Mouse (Mus musculus): ENCODE measurements around the gene Ythdf1. TPM values are rescaled to one million over a fixed set of nuclear protein-coding genes. Genes with fewer than 3 reads are reported as not detected.

Gene Ythdf1
- polyA plus RNA-seq, 1 experiment from 2014 or later, result 55.5 TPM

DNA sequence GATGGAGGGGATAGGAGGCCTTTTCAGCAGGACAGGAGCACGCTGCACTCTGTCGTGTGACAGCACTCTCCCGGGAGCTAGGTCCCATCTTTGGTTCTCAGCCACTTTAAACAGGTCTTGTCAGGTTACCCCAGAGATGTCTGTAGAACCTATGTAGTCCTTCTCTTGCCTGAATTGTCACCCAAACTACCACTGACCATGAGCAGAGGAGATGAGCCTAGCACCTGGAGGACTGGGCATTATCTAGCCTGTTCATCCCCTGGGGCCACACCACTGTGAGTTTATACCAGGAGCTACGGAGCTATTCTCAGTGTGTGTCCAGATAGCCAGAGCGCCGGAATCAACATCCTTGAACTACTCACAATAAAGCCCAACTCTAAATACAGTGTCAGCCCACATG lies 22.9 kb downstream of the Ythdf1 start:
- no peak for DNase-seq (ENCODE audit: low spot score)
- TF ChIP-seq CTCF (IDR thresholded peaks at IDR 0.05; ENCODE audit: low read depth), result no peak
- Histone ChIP-seq H3K4me3 (replicated peaks; ENCODE audit: low read depth, low read length) (no peak overlapping the region), H3K27me3 (ENCODE audit: insufficient read depth, low read length) (peaks cover 28% of the 10 kb centered on the region), H3K4me2 (ENCODE audit: low read length) (no peak overlapping the region), H3K9ac (ENCODE audit: low read depth, low read length) (no peak overlapping the region), H3K36me3 (ENCODE audit: insufficient read depth, low read length) (no peaks in the 10 kb centered on the region), H3K9me3 (replicated peaks; ENCODE audit: low read length) (no peaks in the 10 kb centered on the region), H3K27ac (no peak overlapping the region), H3K4me1 (replicated peaks; ENCODE audit: insufficient read depth, low read length) (peaks cover 14% of the 10 kb centered on the region)
- ATAC-seq (replicated peaks; ENCODE audit: low FRiP score, low read depth), result no peak
- WGBS, result 78% methylated on average over 6 of the region's 6 CpGs

DNA sequence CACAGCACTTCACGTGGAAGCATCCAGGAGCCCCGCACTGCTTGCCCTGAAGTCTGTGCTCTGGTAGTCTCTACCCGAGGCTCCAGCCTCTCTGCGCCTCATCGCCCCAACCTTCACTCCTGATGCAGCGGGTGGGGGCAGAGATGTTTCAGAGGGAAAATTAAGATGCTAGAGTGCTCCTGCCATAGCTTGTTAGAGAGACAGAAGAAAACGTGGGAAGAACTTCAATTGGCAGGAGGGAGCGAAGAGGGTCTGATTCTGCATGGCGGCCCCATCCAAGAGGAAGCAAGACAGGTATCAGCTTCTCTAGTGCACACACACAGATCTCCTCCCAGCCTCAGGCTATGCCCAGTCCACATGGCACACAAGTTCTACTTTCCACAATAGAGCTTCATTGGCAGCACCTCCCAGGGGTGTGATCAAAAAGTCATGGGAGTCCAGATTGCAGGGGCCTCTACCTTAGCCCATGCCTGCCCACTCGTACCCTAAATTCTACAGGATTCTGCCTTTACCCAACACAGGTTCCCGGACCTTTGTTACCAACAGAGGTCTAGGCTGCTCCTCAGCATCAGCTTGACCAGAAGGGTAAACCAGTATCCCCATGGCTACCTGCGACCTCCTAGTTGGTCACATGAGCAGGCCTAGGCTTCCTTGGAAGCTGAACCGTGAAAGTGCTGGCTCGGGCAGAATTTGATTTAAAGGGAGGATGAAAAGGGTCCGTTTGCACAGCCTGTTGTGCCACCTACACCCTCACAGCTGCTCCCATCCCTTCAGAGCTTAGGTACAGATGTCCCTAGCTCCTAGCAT lies 23.7 kb downstream of the Ythdf1 start:
- peaks cover 36% of the 10 kb centered on the region for H3K27me3 ChIP-seq (ENCODE audit: insufficient read depth, low read length)
- no peaks in the 10 kb centered on the region for H3K36me3 ChIP-seq (ENCODE audit: insufficient read depth, low read length)
- H3K9ac ChIP-seq (ENCODE audit: low read depth, low read length), result no peak overlapping the region
- WGBS, result 65% methylated on average over 15 of the region's 15 CpGs
- H3K27ac ChIP-seq, result no peak overlapping the region
- TF ChIP-seq CTCF (IDR thresholded peaks at IDR 0.05; ENCODE audit: low read depth), result no peak
- H3K4me3 ChIP-seq (replicated peaks; ENCODE audit: low read depth, low read length), result no peak overlapping the region
- no peak overlapping the region for H3K4me2 ChIP-seq (ENCODE audit: low read length)
- DNase-seq (ENCODE audit: low spot score) (no peak), ATAC-seq (replicated peaks; ENCODE audit: low FRiP score, low read depth) (no peak)
- no peaks in the 10 kb centered on the region for H3K9me3 ChIP-seq (replicated peaks; ENCODE audit: low read length)
- peaks cover 16% of the 10 kb centered on the region for H3K4me1 ChIP-seq (replicated peaks; ENCODE audit: insufficient read depth, low read length)

DNA sequence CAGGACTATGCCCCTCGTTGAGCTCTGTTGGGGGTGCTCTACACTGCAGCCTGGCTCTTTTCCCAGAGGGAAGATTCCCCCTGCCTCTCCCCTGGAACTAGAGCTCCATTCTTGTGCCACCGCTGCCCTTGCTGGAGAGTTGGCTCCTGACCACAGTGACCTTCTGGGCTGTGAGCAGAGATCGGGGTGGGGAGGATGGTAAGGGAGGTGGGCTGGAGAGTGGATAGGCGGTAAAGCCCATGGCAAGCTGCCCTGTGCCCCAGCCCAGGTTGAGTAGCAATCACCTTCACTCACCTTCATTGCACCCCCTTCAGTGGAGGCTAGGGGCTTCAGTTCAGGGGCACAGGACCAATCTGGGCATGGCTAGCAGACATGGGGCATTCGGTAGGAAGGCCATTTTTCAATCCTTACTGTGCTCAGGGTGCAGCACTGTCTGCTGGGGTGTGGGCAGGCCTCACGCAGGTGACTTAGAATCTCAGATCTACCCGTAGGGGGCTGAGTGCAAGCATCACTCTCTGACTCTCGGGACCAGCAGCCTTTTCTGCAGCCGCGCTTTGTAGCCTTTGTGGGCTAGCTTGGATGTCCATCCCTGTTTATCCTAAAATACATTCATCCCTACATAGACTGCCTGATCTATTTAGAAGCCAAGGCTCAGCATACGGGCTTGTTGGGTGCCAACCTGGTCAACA lies 24.8 kb downstream of the Ythdf1 start:
- ATAC-seq (replicated peaks; ENCODE audit: low FRiP score, low read depth) (no peak), DNase-seq (ENCODE audit: low spot score) (no peak)
- no peak overlapping the region for H3K4me3 ChIP-seq (replicated peaks; ENCODE audit: low read depth, low read length)
- no peaks in the 10 kb centered on the region for H3K9me3 ChIP-seq (replicated peaks; ENCODE audit: low read length)
- peaks cover 16% of the 10 kb centered on the region for H3K4me1 ChIP-seq (replicated peaks; ENCODE audit: insufficient read depth, low read length)
- peaks cover 47% of the 10 kb centered on the region for H3K27me3 ChIP-seq (ENCODE audit: insufficient read depth, low read length)
- H3K36me3 ChIP-seq (ENCODE audit: insufficient read depth, low read length), result no peaks in the 10 kb centered on the region
- no peak for TF ChIP-seq CTCF (IDR thresholded peaks at IDR 0.05; ENCODE audit: low read depth)
- no peak overlapping the region for H3K9ac ChIP-seq (ENCODE audit: low read depth, low read length)
- 74% methylated on average over 11 of the region's 11 CpGs for WGBS
- no peak overlapping the region for H3K27ac ChIP-seq
- no peak overlapping the region for H3K4me2 ChIP-seq (ENCODE audit: low read length)

DNA sequence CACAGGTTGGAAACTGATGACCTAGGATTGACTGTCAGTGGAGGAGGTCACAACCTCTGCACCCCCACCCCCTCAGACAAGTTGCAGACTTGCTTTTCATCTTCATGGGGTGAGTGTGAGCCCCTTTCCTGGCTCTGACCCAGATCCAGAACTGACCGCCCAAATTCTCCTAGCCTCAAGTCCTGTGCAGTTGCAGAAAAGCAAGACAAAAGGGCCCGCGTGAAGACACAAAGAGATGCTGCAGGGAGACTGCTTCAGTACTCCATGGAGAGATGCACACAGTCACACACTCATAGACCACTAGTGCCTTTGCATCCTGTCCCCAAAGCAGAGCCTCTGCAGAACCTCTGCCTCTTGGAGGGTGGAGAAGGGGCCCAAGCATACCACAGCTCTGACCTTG lies 25.4 kb downstream of the Ythdf1 start:
- H3K9ac ChIP-seq (ENCODE audit: low read depth, low read length), result no peak overlapping the region
- no peaks in the 10 kb centered on the region for H3K36me3 ChIP-seq (ENCODE audit: insufficient read depth, low read length)
- no peak overlapping the region for H3K4me3 ChIP-seq (replicated peaks; ENCODE audit: low read depth, low read length)
- peaks cover 20% of the 10 kb centered on the region for H3K4me1 ChIP-seq (replicated peaks; ENCODE audit: insufficient read depth, low read length)
- TF ChIP-seq CTCF (IDR thresholded peaks at IDR 0.05; ENCODE audit: low read depth), result no peak
- no peaks in the 10 kb centered on the region for H3K9me3 ChIP-seq (replicated peaks; ENCODE audit: low read length)
- no peak for ATAC-seq (replicated peaks; ENCODE audit: low FRiP score, low read depth)
- WGBS, result 86% methylated on average over 3 of the region's 3 CpGs
- no peak for DNase-seq (ENCODE audit: low spot score)
- no peak overlapping the region for H3K4me2 ChIP-seq (ENCODE audit: low read length)
- peaks cover 53% of the 10 kb centered on the region for H3K27me3 ChIP-seq (ENCODE audit: insufficient read depth, low read length)
- no peak overlapping the region for H3K27ac ChIP-seq

DNA sequence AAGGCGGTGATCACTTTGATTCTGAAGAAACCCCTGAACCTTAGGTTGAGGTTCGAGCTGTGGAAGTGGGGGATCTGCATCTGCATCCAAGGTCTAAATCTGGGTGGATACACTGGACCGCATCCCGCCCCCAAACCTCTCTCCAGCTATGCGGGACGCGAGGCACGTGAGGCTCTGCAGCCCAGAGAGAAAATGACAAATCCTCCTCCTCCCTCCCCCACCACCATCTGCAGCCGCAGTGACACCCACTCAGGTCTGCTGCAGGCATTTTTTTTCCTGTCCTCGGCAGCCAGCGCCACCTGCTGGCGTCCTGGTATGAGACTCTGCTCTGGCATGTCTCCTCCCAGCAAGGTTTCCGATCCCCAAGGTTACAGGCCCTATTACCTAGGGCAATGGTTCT lies 26.0 kb downstream of the Ythdf1 start:
- Histone ChIP-seq H3K27ac (no peak overlapping the region), H3K36me3 (ENCODE audit: insufficient read depth, low read length) (no peaks in the 10 kb centered on the region), H3K4me3 (replicated peaks; ENCODE audit: low read depth, low read length) (no peak overlapping the region), H3K9me3 (replicated peaks; ENCODE audit: low read length) (no peaks in the 10 kb centered on the region), H3K4me1 (replicated peaks; ENCODE audit: insufficient read depth, low read length) (peaks cover 24% of the 10 kb centered on the region), H3K27me3 (ENCODE audit: insufficient read depth, low read length) (peaks cover 59% of the 10 kb centered on the region), H3K9ac (ENCODE audit: low read depth, low read length) (no peak overlapping the region), H3K4me2 (ENCODE audit: low read length) (no peak overlapping the region)
- 4% methylated on average over 13 of the region's 13 CpGs for WGBS
- ATAC-seq (replicated peaks; ENCODE audit: low FRiP score, low read depth) (no peak), DNase-seq (ENCODE audit: low spot score) (peak; percentile 74)
- peak; percentile 71 for TF ChIP-seq CTCF (IDR thresholded peaks at IDR 0.05; ENCODE audit: low read depth)

DNA sequence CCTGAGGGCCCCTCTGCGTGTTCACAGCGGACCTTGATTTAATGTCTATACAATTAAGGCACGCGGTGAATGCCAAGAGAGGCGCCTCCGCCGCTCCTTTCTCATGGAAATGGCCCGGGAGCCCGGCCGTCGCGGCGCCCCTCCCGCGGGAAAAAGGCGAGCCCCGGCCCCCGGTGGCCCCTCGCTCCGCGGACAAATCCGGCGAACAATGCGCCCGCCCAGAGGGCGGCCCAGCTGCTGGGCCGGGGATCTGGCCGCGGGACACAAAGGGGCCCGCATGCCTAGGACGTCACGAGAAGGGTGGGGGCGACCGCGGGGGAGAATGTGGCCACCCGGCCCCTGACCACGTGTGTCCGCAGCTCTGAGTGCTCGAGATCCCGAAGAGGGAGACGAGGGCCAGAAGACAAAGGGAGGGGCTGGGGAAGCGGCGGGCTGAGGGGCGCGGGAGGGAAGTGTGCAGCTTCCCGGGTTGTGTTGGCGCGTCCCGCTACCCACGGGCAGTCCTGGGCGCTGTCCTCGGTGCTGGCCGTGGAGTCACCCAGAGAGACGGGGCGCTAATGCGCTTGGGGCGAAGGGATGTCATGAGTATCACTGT lies 26.6 kb downstream of the Ythdf1 start:
- H3K4me2 ChIP-seq (ENCODE audit: low read length), result peak overlapping the region; percentile 71
- under 1% methylated on average over 56 of the region's 57 CpGs for WGBS
- ATAC-seq (replicated peaks; ENCODE audit: low FRiP score, low read depth), result no peak
- H3K27ac ChIP-seq, result no peak overlapping the region
- peaks cover 65% of the 10 kb centered on the region for H3K27me3 ChIP-seq (ENCODE audit: insufficient read depth, low read length)
- DNase-seq (ENCODE audit: low spot score), result peak; percentile 67
- TF ChIP-seq CTCF (IDR thresholded peaks at IDR 0.05; ENCODE audit: low read depth), result no peak
- peak overlapping the region; percentile 42 for H3K4me3 ChIP-seq (replicated peaks; ENCODE audit: low read depth, low read length)
- peaks cover 24% of the 10 kb centered on the region for H3K4me1 ChIP-seq (replicated peaks; ENCODE audit: insufficient read depth, low read length)
- no peak overlapping the region for H3K9ac ChIP-seq (ENCODE audit: low read depth, low read length)
- no peaks in the 10 kb centered on the region for H3K36me3 ChIP-seq (ENCODE audit: insufficient read depth, low read length)
- H3K9me3 ChIP-seq (replicated peaks; ENCODE audit: low read length), result no peaks in the 10 kb centered on the region

Data from kidney, postnatal 0 days (tissue).